ENCODE assay signal across 9 mouse cellular contexts in the genomic region with DNA sequence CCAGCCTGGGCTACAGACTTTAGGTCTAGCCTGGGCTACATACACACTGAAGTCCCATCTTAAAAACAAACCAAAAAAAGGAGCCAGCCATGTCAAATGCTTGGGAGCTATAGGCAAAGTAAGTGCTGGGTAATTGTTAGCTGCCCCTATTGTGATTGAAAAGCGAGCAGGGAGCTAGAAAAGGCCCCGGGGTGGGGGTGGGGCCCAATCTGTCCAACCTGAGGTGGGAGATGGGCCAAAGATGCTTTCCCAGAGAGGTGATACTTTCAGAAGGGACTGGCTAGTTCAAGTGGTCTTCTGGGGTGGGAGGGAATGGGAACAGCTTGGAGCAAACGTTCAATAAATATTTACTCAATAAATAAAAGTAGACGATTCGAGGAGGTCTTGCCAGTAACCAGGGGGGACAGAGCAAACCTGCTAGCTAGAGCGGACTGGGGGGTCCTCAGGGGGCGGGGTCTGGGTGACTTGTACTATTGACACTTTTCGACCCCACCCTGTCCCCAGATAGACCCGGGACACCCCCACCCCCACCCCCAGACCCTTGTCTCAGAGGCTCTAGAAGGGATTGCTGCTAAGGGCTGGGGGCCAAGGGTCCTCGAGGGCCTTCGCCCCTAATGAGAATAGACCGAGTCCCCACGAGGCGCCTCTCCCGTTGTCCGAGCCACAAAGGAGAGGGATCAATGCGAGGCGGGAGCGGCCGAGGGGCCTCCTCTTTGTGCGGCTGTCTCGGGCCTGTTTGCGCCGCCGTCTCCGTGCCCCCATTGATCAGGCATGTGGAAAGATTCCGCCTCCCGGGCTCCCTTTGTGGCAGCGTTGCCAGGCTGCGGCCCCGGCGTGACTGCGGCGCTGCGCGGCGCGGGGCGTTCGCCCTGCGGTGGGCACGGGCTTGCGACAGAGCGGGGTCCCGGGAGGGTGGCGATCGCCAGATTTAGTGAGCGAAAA. TPM values are rescaled to one million over a fixed set of nuclear protein-coding genes. Genes with fewer than 3 reads are reported as not detected.
A peak's percentile ranks its signal among the peaks of the same experiment; 100 is the strongest.
DNase-seq lines count a peak whose midpoint lies in the region; ATAC-seq and TF ChIP-seq lines count a peak whose summit lies in the region.
"Had no signal": no experiment of that assay in that cellular context is flagged by ENCODE, and none has a peak within 500 bp of the region (broad histone marks: within the 10 kb centered on the region; RNA-seq: fewer than 3 reads in every experiment).

No protein-coding gene starts in this region.

- ATAC-seq in intestine, embryonic 14.5 days (replicated peaks; ENCODE audit: low FRiP score, low TSS enrichment, low read depth): no peak
- no peak for ATAC-seq in liver, embryonic 12.5 days
- no peak for ATAC-seq in erythroid progenitor cell, adult 5-6 weeks (replicated peaks; ENCODE audit: low FRiP score, poor library complexity, severe bottlenecking)

- peak; percentile 30 for DNase-seq in embryo, embryonic 11.5 days (ENCODE audit: low read depth, low spot score)
- peak; percentile 81 for DNase-seq in intestine, embryonic 14.5 days (ENCODE audit: low spot score)
- peak; percentile 65 for DNase-seq in right cerebral cortex, postnatal 14 days
- no peak for DNase-seq in c-Kit-positive CD71-positive TER-119-positive erythroid progenitor cells, embryonic 14.5 days (ENCODE audit: low spot score)

- H3K9ac ChIP-seq in ES-Bruce4 (ENCODE audit: low read depth, poor library complexity, severe bottlenecking): peak overlapping the region; percentile 68
- H3K9ac ChIP-seq in intestine, embryonic 14.5 days (ENCODE audit: low read length): peak overlapping the region; percentile 59
- no peak overlapping the region for H3K9ac ChIP-seq in liver, embryonic 12.5 days

- no peaks in the 10 kb centered on the region for H3K36me3 ChIP-seq in E14TG2a.4 (ENCODE audit: insufficient read depth, low read length)
- H3K36me3 ChIP-seq in ES-Bruce4 (ENCODE audit: control insufficient read depth, insufficient read depth, low read length, poor library complexity, severe bottlenecking): no peaks in the 10 kb centered on the region
- H3K36me3 ChIP-seq in intestine, embryonic 14.5 days (ENCODE audit: control insufficient read depth, insufficient read depth, low read length): no peaks in the 10 kb centered on the region
- no peaks in the 10 kb centered on the region for H3K36me3 ChIP-seq in liver, embryonic 12.5 days

- WGBS in intestine, embryonic 14.5 days: 3% methylated on average over 48 of the region's 48 CpGs
- 7% methylated on average over 48 of the region's 48 CpGs for WGBS in liver, embryonic 12.5 days (ENCODE audit: insufficient replicate concordance)

- no peak overlapping the region for H3K27ac ChIP-seq in ES-Bruce4 (ENCODE audit: insufficient read depth, low read length)
- no peak overlapping the region for H3K27ac ChIP-seq in intestine, embryonic 14.5 days (ENCODE audit: low read depth)
- H3K27ac ChIP-seq in liver, embryonic 12.5 days: no peak overlapping the region

- no peak for TF ChIP-seq EP300 in ES-Bruce4 (IDR thresholded peaks at IDR 0.05; ENCODE audit: insufficient read depth, low read depth, low read length)

- H3K4me1 ChIP-seq in E14TG2a.4 (replicated peaks; ENCODE audit: low read depth, low read length) (peaks cover 82% of the 10 kb centered on the region), ES-Bruce4 (ENCODE audit: control insufficient read depth, insufficient read depth, low read length) (peaks cover 4% of the 10 kb centered on the region)
- peaks cover 9% of the 10 kb centered on the region for H3K4me1 ChIP-seq in intestine, embryonic 14.5 days (replicated peaks; ENCODE audit: control insufficient read depth, insufficient read depth, low read length)
- H3K4me1 ChIP-seq in liver, embryonic 12.5 days: no peaks in the 10 kb centered on the region; the same call in 1 of the 2 replicates

- TF ChIP-seq POLR2A in ES-Bruce4 (IDR thresholded peaks at IDR 0.05; ENCODE audit: insufficient read depth, low read length): no peak

- H3K4me3 ChIP-seq in E14TG2a.4 (replicated peaks; ENCODE audit: low read length): peak overlapping the region; percentile 76
- peak overlapping the region; percentile 48 for H3K4me3 ChIP-seq in ES-Bruce4 (ENCODE audit: low read depth, low read length)
- H3K4me3 ChIP-seq in intestine, embryonic 14.5 days (ENCODE audit: low read depth, low read length): peak overlapping the region; percentile 36
- peak overlapping the region; percentile 38 for H3K4me3 ChIP-seq in liver, embryonic 12.5 days

- H3K9me3 ChIP-seq in E14TG2a.4 (ENCODE audit: low read length) (no peaks in the 10 kb centered on the region), ES-Bruce4 (replicated peaks; ENCODE audit: control insufficient read depth, insufficient read depth, low read length, poor library complexity, severe bottlenecking) (no peaks in the 10 kb centered on the region)
- no peaks in the 10 kb centered on the region for H3K9me3 ChIP-seq in intestine, embryonic 14.5 days (ENCODE audit: control insufficient read depth, low read length)
- H3K9me3 ChIP-seq in liver, embryonic 12.5 days (replicated peaks): no peaks in the 10 kb centered on the region

- TF ChIP-seq CTCF in E14TG2a.4 (conservative IDR thresholded peaks at IDR 0.05; ENCODE audit: low read length) (no peak), ES-Bruce4 (IDR thresholded peaks at IDR 0.05; ENCODE audit: low read depth, low read length) (no peak)

- peak overlapping the region; percentile 96 for H3K4me2 ChIP-seq in intestine, embryonic 14.5 days (ENCODE audit: low read length)
- peak overlapping the region; percentile 62 for H3K4me2 ChIP-seq in liver, embryonic 12.5 days

- H3K27me3 ChIP-seq in E14TG2a.4 (ENCODE audit: insufficient read depth, low read length): no peaks in the 10 kb centered on the region
- no peaks in the 10 kb centered on the region for H3K27me3 ChIP-seq in ES-Bruce4 (ENCODE audit: control insufficient read depth, insufficient read depth, low read length, poor library complexity, severe bottlenecking)
- no peaks in the 10 kb centered on the region; the same call in 1 of the 2 replicates for H3K27me3 ChIP-seq in intestine, embryonic 14.5 days (replicated peaks; ENCODE audit: control insufficient read depth, insufficient read depth, low read length)
- H3K27me3 ChIP-seq in liver, embryonic 12.5 days (replicated peaks): peaks cover 84% of the 10 kb centered on the region

RNA-seq across cellular contexts. Expression of a gene that starts 31.3 kb away (rescaled TPM):
- 48.7 and 49.2 TPM in 2 replicates for polyA plus RNA-seq in ES-Bruce4 (2011; ENCODE audit: insufficient read depth, insufficient read length, low read depth, missing spikeins)
- 16.0 and 16.5 TPM in 2 replicates for polyA plus RNA-seq in intestine, embryonic 14.5 days (2014; fragmentation: Nextera tagmentation; extraction: Ambion mirVana)
- 2.5 and 2.7 TPM in 2 replicates for polyA plus RNA-seq in liver, embryonic 12.5 days (2016; fragmentation: Nextera tagmentation; extraction: Ambion mirVana)
- not detected in 2 replicates for total RNA-seq in erythroid progenitor cell, adult 5-6 weeks (2015; ENCODE audit: low replicate concordance)
- not detected in 2 replicates for total RNA-seq in erythroid progenitor cell, adult 5-6 weeks (2017; ENCODE audit: low replicate concordance)
- total RNA-seq: common myeloid progenitor, adult 5-6 weeks had no signal

RNA-seq across cellular contexts. Expression of a gene that starts 49.3 kb away (rescaled TPM):
- 319 and 337 TPM in 2 replicates for polyA plus RNA-seq in ES-Bruce4 (2011; ENCODE audit: insufficient read depth, insufficient read length, low read depth, missing spikeins)
- polyA plus RNA-seq in intestine, embryonic 14.5 days (2014; fragmentation: Nextera tagmentation; extraction: Ambion mirVana): 1,031 and 1,178 TPM in 2 replicates
- 783 and 814 TPM in 2 replicates for polyA plus RNA-seq in liver, embryonic 12.5 days (2016; fragmentation: Nextera tagmentation; extraction: Ambion mirVana)
- 265 and 340 TPM in 2 replicates for total RNA-seq in erythroid progenitor cell, adult 5-6 weeks (2015; ENCODE audit: low replicate concordance)
- total RNA-seq in erythroid progenitor cell, adult 5-6 weeks (2017; ENCODE audit: low replicate concordance): 55.4 and 95.0 TPM in 2 replicates

RNA-seq across cellular contexts. Expression of a gene that starts 57.1 kb away (rescaled TPM):
- polyA plus RNA-seq in ES-Bruce4 (2011; ENCODE audit: insufficient read depth, insufficient read length, low read depth, missing spikeins): 21.6 and 22.9 TPM in 2 replicates
- 59.8 and 65.9 TPM in 2 replicates for polyA plus RNA-seq in intestine, embryonic 14.5 days (2014; fragmentation: Nextera tagmentation; extraction: Ambion mirVana)
- polyA plus RNA-seq in liver, embryonic 12.5 days (2016; fragmentation: Nextera tagmentation; extraction: Ambion mirVana): 43.8 and 45.9 TPM in 2 replicates
- 19.3 and 19.8 TPM in 2 replicates for total RNA-seq in erythroid progenitor cell, adult 5-6 weeks (2015; ENCODE audit: low replicate concordance)
- 3.2 and 8.5 TPM in 2 replicates for total RNA-seq in erythroid progenitor cell, adult 5-6 weeks (2017; ENCODE audit: low replicate concordance)

RNA-seq across cellular contexts. Expression of a gene that starts 57.1 kb away (rescaled TPM):
- 12.9 and 17.3 TPM in 2 replicates for polyA plus RNA-seq in ES-Bruce4 (2011; ENCODE audit: insufficient read depth, insufficient read length, low read depth, missing spikeins)
- polyA plus RNA-seq in intestine, embryonic 14.5 days (2014; fragmentation: Nextera tagmentation; extraction: Ambion mirVana): 33.7 and 40.2 TPM in 2 replicates
- 20.6 and 21.2 TPM in 2 replicates for polyA plus RNA-seq in liver, embryonic 12.5 days (2016; fragmentation: Nextera tagmentation; extraction: Ambion mirVana)
- 25.6 and 32.3 TPM in 2 replicates for total RNA-seq in erythroid progenitor cell, adult 5-6 weeks (2015; ENCODE audit: low replicate concordance)
- total RNA-seq in erythroid progenitor cell, adult 5-6 weeks (2017; ENCODE audit: low replicate concordance): 6.4 and 10.9 TPM in 2 replicates
